Mouse (Mus musculus) embryonic fibroblast, embryonic 13.5 days (primary cell): ENCODE measurements at regions not wholly inside any gene's neighbourhood (a gene's known extent, or its start where the extent isn't known, plus 50 kb on each side); places are given as distances from the start of the nearest gene placed in this dataset.

Experiments used
- H3K27ac ChIP-seq: 2 replicates; pipeline ENCODE4 v1.5.1; 2012; ENCODE audit warnings: low read length, control low read depth, inconsistent platforms; ENCODE audit not compliant: insufficient read depth
- H3K4me1 ChIP-seq: 2 replicates; pipeline ENCODE4 v1.6.1; 2011; ENCODE audit warnings: low read length; ENCODE audit not compliant: control insufficient read depth, insufficient read depth
- H3K4me3 ChIP-seq: 2 replicates; pipeline ENCODE4 v1.5.1; 2011; ENCODE audit warnings: mild to moderate bottlenecking, control low read depth, low read length; ENCODE audit not compliant: insufficient read depth
- CTCF ChIP-seq: IDR thresholded peaks from 2 replicates; pipeline ENCODE4 v1.5.1; 2011; ENCODE audit warnings: mild to moderate bottlenecking, control low read depth, low read length, moderate library complexity, borderline replicate concordance; ENCODE audit not compliant: insufficient read depth
- POLR2A ChIP-seq: IDR thresholded peaks from 2 replicates; pipeline ENCODE4 v1.6.1; 2011; ENCODE audit warnings: low read depth, mild to moderate bottlenecking, control low read depth, low read length, moderate library complexity

DNA sequence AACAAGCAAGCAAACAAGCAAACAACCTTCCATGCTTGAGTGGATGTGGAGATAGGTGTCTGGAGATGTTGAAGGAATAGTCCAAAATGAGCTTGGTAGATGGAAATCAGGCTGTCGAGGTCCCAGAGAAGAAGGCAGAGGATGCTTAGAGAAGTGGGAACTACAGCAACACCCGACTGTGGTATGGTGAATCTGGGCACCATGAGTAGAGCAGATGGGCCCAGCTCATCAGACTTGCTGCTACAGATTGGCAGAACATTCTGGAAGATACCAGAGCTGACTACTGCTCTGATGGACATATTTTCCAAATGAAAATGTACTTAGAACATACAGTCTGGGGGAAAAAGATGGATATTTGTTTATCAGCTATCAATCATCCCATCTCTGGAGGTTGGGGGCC, 142.9 kb downstream of the Fam173b start:
- TF ChIP-seq POLR2A (no peak), CTCF (no peak)
- H3K4me1 ChIP-seq: no peaks in the 10 kb centered on the region
- no peak overlapping the region for H3K27ac ChIP-seq
- H3K4me3 ChIP-seq: no peak overlapping the region

DNA sequence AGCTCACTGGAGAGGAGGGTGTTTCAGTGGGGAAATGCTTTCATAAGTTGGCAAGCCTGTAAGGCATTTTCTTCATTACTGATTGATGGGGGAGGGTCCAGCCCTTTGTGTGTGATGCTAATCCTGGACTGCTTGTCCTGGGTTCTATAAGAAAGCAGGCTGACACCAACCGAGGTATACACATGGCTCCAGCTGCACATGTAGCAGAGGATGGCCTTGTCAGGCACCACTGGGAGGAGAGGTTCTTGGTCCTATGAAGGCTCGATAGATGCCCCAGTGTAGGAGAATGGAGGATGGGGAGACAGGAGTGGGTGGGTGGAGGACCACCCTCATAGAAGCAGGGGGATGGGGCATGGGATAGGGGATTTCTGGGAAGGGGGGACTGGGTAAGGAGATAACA, 151.0 kb downstream of the Fam173b start:
- Histone ChIP-seq H3K4me1 (no peaks in the 10 kb centered on the region), H3K4me3 (no peak overlapping the region), H3K27ac (no peak overlapping the region)
- TF ChIP-seq POLR2A: no peak
- no peak for TF ChIP-seq CTCF

DNA sequence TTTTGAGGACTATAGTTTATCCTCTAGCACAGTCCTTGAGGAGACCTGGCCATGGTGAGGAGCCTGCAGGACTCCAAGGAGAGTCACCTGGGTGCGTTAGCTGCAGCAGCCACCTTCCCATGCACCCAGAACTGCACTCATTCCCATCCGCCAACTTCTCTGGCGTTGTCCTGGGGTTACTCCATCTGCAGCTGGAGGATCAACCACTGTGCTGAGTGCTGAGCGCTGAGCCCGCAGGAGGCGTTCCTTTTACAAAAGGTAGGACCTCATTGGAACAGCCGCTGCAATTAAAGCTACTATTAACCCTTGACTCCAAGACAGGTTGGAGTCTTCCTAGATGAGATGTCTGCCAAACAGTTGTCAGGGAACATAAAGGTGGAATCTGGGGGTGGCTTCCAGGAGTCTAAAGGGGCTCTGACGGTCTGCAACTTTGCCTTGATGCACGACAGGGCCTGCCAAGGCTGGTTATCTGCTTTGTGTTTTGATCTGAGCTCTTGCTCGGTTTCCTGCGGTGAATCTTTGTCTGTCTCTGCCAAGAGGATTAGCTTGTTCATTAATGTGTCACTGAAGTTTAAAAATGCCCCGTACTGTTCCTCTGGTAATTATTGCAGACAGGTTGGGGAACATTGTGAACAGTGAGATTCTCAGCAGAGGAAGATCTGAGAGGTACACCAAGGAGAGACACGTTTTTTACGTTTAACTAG, 152.1 kb downstream of the Fam173b start:
- TF ChIP-seq CTCF (no peak), POLR2A (no peak)
- H3K4me3 ChIP-seq: no peak overlapping the region
- H3K27ac ChIP-seq: no peak overlapping the region
- H3K4me1 ChIP-seq: no peaks in the 10 kb centered on the region

DNA sequence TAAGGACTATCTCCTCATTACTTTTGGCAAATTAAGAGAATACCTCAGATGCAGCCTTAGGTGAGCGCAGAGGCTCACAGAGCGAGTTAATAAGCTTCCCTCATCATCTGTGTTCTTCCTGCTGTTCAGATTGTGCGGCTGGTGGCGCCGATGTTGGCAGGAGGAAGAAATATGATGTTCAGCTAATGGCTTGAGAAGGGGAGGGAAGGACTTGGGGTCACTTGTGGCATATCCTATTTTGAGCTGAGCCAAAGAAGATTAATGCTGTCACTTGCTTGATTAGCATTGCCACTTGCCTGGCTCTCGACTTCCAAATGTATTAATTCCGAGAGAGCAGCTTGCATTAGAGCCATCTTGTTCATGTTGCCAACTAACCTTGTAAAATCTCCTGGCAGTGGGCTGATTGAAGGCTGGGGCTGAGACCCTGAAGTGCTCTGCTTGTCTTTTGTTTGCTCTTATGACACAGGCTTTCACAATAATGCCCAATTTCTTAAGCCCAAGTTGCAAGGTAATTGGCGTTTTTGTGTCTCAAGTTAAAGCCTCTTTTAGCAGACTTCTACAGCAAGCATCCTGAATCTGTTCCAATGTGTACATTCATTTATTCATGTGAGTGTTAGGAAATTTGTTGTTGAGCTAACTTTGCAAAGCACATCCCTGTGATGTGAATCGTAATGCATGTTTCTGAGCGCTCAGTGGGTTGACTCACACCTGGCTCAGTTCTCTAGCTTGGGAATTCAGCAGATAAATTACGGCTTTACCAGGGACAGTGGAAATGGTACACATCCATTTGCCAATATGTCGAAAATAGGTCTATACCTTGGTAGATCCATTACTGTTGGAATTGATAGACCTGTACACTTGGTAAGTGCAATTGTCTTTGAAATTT, 167.6 kb downstream of the Fam173b start:
- Histone ChIP-seq H3K27ac (no peak overlapping the region), H3K4me1 (no peaks in the 10 kb centered on the region), H3K4me3 (no peak overlapping the region)
- TF ChIP-seq CTCF (no peak), POLR2A (no peak)

DNA sequence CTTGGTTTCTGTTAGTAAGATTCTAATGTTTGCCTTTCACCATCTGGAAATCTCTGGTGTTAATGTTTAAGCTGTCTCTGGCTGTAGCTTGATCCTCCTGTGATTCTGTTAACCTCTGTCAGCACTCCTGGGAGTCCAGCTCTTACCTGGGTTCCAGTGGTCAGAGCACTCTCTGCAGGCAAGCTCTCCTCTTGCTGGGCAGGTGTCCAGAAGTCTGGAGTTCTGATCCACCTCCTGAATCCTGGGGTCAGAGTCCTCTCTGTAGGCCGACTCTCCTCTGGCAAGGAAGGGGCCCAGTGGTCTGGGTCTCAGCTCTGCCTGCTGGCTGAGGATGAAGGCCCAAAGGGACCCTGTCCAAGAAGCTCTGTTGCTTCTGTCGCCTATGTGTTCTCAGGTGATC, 181.4 kb downstream of the Fam173b start:
- no peak for TF ChIP-seq CTCF
- no peak for TF ChIP-seq POLR2A
- Histone ChIP-seq H3K27ac (no peak overlapping the region), H3K4me1 (no peaks in the 10 kb centered on the region), H3K4me3 (no peak overlapping the region)

DNA sequence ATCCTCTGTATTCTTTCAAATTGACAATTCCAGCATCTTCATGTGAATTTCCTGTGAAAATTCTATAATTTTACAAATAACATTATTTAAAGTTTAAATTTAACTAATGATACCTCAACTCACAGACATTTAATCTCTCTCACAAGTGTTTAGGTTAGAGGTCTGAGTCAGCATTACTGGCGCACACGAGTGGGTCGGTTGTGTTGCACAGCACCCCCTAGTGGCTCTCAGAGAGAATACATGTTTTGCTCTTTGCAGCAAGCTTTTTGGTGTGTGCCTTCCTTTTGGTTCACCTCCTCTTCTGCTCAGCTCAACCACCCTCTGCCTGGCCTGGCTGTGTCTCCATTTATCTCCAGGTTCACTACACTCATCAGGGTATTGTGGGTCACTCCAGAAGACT, 183.4 kb downstream of the Fam173b start:
- H3K27ac ChIP-seq: no peak overlapping the region
- H3K4me3 ChIP-seq: no peak overlapping the region
- TF ChIP-seq CTCF: no peak
- no peak for TF ChIP-seq POLR2A
- H3K4me1 ChIP-seq: no peaks in the 10 kb centered on the region

DNA sequence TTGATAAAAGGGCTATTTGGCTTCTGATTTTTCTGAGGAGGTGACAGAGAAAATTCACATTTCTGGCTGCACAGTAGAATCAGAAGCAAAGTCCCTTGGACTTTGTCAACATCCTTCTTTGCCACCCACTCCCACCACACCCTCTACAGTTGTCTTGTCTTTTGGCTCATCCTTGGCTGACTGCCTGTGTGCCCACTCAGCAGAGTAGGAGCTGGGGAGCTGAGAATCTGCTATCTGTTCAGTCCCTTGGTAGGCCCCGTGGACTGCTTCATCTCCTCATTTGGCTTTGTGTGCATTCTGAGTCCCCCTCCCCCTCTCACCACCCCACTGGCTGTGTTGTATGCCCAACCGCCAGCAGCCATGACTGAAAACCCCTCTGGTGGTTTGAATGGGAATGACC, 197.2 kb downstream of the Fam173b start:
- no peak overlapping the region for H3K4me3 ChIP-seq
- no peak overlapping the region for H3K27ac ChIP-seq
- TF ChIP-seq POLR2A (no peak), CTCF (no peak)
- H3K4me1 ChIP-seq: no peaks in the 10 kb centered on the region

DNA sequence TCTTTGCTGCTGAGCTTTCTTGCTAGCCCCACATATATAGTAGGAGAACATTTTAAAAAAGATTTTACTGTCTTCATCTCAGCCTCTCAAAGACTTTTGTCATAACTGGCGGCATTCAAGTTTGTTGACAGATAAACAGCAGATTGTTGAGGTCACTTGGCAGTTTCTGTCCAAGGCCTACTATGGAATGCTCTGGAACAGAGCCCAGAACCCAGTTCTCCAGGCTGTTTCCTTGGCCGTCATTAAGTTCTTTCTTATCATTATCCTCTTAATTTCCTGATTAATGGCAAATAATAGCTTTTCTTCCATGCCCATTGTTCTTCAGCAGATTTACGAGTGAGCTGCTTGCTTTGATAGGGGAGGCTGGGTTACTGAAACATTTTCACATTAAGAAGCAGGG, 203.9 kb downstream of the Fam173b start:
- no peaks in the 10 kb centered on the region for H3K4me1 ChIP-seq
- TF ChIP-seq CTCF: no peak
- TF ChIP-seq POLR2A: no peak
- H3K27ac ChIP-seq: no peak overlapping the region
- H3K4me3 ChIP-seq: no peak overlapping the region

DNA sequence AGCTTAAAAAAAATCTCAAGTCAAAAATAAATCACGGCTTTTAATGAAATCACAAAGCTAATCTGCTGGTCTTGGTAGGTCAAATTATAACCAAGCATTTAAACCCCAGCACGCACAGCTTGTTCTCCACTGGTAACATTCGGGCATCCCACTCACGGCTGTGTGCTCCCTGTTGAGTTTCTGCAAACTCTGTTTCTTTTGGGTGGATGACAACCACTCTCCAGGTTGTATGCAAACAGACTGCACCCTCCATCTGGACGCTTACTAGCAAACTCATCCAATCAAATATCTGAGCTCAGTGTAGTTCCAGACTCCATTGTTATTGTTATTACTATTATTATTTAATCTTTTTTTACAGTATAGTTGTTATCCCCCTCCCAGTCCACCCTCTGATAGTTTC, 213.9 kb downstream of the Fam173b start:
- H3K4me1 ChIP-seq: no peaks in the 10 kb centered on the region
- no peak overlapping the region for H3K4me3 ChIP-seq
- no peak for TF ChIP-seq CTCF
- no peak for TF ChIP-seq POLR2A
- H3K27ac ChIP-seq: no peak overlapping the region

DNA sequence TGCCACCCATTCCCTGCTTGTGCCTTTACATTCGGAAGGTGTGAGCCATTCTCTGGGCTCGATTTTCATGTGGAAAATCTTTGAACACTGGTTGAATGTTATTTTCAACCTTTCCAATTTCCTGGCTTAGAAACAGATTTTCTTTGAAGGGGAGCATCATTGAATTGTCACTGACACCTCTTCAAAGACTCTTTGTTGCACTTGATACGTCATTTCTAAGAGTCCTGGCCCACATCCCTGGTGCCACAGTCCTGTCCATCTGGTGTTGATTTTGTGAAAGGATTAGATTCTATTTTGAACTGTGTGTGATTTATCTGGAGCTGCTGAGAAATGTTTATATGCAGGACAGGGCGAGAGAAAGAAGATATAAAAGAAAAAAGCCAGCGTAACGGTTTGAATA, 217.6 kb downstream of the Fam173b start:
- H3K27ac ChIP-seq: no peak overlapping the region
- no peaks in the 10 kb centered on the region for H3K4me1 ChIP-seq
- H3K4me3 ChIP-seq: no peak overlapping the region
- TF ChIP-seq CTCF: no peak
- no peak for TF ChIP-seq POLR2A
